Mouse (Mus musculus) C3H10T1/2 (cell line): ENCODE results near the gene Gm28051. TPM values are rescaled to one million over a fixed set of nuclear protein-coding genes. Genes with fewer than 3 reads are reported as not detected.

ENCODE experiments used
- polyA plus RNA-seq, 2 experiments: library from polyadenylated mRNA; unstranded; fragments of >200 nt; fragmentation: generic; extraction: Trizol; gene quantifications; one replicate each; pipeline ENCODE4 v1.2.1; 2012; ENCODE audit warnings: missing spikeins in 2 of 2

Gene Gm28051
- under 1 TPM in 1 of 2 experiments, not detected in 1; 0.27 TPM for polyA plus RNA-seq

GRCm38 (mm10) chr12:102757689-102758402, at the start of gene Gm28051, which contains the start of the genes Gon7 and Ubr7:
Gm28051 (minus strand) TSS chr12:102757765.
Gon7 (minus strand) TSS chr12:102757803.
Ubr7 (plus strand) TSS chr12:102757967.

GRCm38 (mm10) chr12:102758403-102758756, 815 bp upstream of the Gm28051 start, which contains the start of gene Gm20604:
Gm20604 (minus strand) TSS chr12:102758672.

GRCm38 (mm10) chr12:102743589-102744574, 13.7 kb downstream of the Gm28051 start, which contains the start of the genes Moap1 and Tmem251:
Moap1 (minus strand) TSS chr12:102743661.
Tmem251 (plus strand) TSS chr12:102743762.

GRCm38 (mm10) chr12:102704457-102705198, 52.9 kb downstream of the Gm28051 start, which contains the start of gene Itpk1:
Itpk1 (minus strand) TSS chr12:102704930.

Other genes with a start within 250 kb of the Gm28051 start
- gene Chga, start 202.8 kb downstream of the Gm28051 start, polyA plus RNA-seq: not detected
- 10 to 100 TPM in 1 of 2 experiments, 1 to 10 TPM in 1; 6.9 to 11.6 TPM for gene Itpk1, start 52.8 kb downstream of the Gm28051 start, polyA plus RNA-seq
- gene Moap1, start 14.1 kb downstream of the Gm28051 start, polyA plus RNA-seq: 1 to 10 TPM in 1 of 2 experiments, under 1 TPM in 1; 0.09 to 3.0 TPM
- 1 to 10 TPM; 1.2 to 2.4 TPM for gene Tmem251, start 14.0 kb downstream of the Gm28051 start, polyA plus RNA-seq
- gene Gon7, start within 50 bp of the Gm28051 start, polyA plus RNA-seq: 1 to 10 TPM; 2.6 to 6.2 TPM
- gene Ubr7, start 202 bp upstream of the Gm28051 start, polyA plus RNA-seq: 10 to 100 TPM in 1 of 2 experiments, 1 to 10 TPM in 1; 3.1 to 13.9 TPM
- gene Gm20604, start 907 bp upstream of the Gm28051 start, polyA plus RNA-seq: 1 to 10 TPM; 1.0 to 4.6 TPM
- 1 to 10 TPM in 1 of 2 experiments, under 1 TPM in 1; 0.50 to 6.8 TPM for gene Btbd7, start 120.7 kb upstream of the Gm28051 start, polyA plus RNA-seq
- not detected for gene Cox8c, start 141.6 kb upstream of the Gm28051 start, polyA plus RNA-seq
- not detected for gene Unc79, start 191.1 kb upstream of the Gm28051 start, polyA plus RNA-seq